Mouse (Mus musculus) myocyte (in vitro differentiated cells): ENCODE measurements around the gene Ercc2.

Experiments used
- CEBPB ChIP-seq: IDR thresholded peaks from 2 replicates; pipeline ENCODE4 v1.6.1; 2011; ENCODE audit warnings: mild to moderate bottlenecking, moderate library complexity; ENCODE audit not compliant: poor library complexity, insufficient read depth, severe bottlenecking
- E2F4 ChIP-seq: IDR thresholded peaks from one replicate; pipeline ENCODE4 v1.6.1; 2011; ENCODE audit warnings: mild to moderate bottlenecking, control low read depth, moderate library complexity; ENCODE audit not compliant: insufficient read depth
- MAX ChIP-seq: IDR thresholded peaks from one replicate; pipeline ENCODE4 v1.6.1; 2011; ENCODE audit warnings: low read depth, mild to moderate bottlenecking, control low read depth
- MYOG ChIP-seq, 3 experiments: IDR thresholded peaks; one replicate each; pipeline ENCODE4 v1.6.1; 2011; ENCODE audit warnings: control low read depth in 2 of 3, low read depth in 2 of 3, mild to moderate bottlenecking in 2 of 3; ENCODE audit not compliant: insufficient read length in 2 of 3, control insufficient read depth in 1 of 3, insufficient read depth in 1 of 3
- POLR2A ChIP-seq: IDR thresholded peaks from one replicate; pipeline ENCODE4 v1.6.1; 2011; ENCODE audit warnings: low read depth, mild to moderate bottlenecking, control low read depth, moderate library complexity; ENCODE audit not compliant: insufficient read length
- POLR2AphosphoS2 ChIP-seq: IDR thresholded peaks from one replicate; pipeline ENCODE4 v1.6.1; 2011; ENCODE audit warnings: low read depth, control low read depth; ENCODE audit not compliant: insufficient read length
- REST ChIP-seq: IDR thresholded peaks from one replicate; pipeline ENCODE4 v1.6.1; 2011; ENCODE audit warnings: mild to moderate bottlenecking, control low read depth, moderate library complexity; ENCODE audit not compliant: insufficient read depth, insufficient read length
- SRF ChIP-seq: IDR thresholded peaks from one replicate; pipeline ENCODE4 v1.6.1; 2011; ENCODE audit warnings: low read depth; ENCODE audit not compliant: control insufficient read depth, insufficient read length
- TCF3 ChIP-seq: IDR thresholded peaks from one replicate; pipeline ENCODE4 v1.6.1; 2011; ENCODE audit warnings: low read depth, control low read depth; ENCODE audit not compliant: insufficient read length
- USF1 ChIP-seq: IDR thresholded peaks from one replicate; pipeline ENCODE4 v1.6.1; 2011; ENCODE audit warnings: low read depth, mild to moderate bottlenecking, control low read depth, moderate library complexity

DNA sequence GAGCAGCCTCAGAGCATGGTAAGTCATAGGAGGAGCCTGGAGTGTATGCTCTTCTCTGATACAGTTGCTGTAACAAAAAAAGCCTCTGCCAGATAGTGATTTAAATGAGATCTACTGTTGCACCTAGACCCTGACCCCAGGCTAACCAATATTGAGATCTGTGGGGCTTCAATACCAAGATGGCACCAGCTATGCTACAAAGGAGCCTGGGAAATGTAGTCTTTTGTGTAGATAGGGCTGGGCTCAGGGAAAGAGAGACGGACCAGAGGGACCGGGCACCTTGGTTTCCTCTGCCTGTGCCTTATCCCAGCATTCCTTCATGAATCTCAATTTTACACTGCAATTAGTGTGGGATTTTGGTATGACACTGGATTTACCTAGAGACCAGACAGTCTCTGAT lies 8.4 kb upstream of the Ercc2 start:
- TF ChIP-seq POLR2A: no peak
- TF ChIP-seq E2F4: no peak
- TF ChIP-seq USF1: no peak
- TF ChIP-seq REST: no peak
- no peak for TF ChIP-seq MAX
- no peak for TF ChIP-seq TCF3
- no peak for TF ChIP-seq MYOG (IDR thresholded peaks at IDR 0.05; ENCODE audit: control insufficient read depth in 1 of 3, insufficient read depth in 1 of 3, insufficient read length in 2 of 3, low read depth in 2 of 3)
- TF ChIP-seq CEBPB: no peak
- no peak for TF ChIP-seq SRF
- no peak for TF ChIP-seq POLR2AphosphoS2
